Mouse (Mus musculus): ENCODE measurements around the gene Reep3. TPM values are rescaled to one million over a fixed set of nuclear protein-coding genes. Genes with fewer than 3 reads are reported as not detected.
A peak's percentile ranks its signal among the peaks of the same experiment; 100 is the strongest.

The Reep3 gene
- polyA plus RNA-seq, 1 experiment from 2014 or later = 31.7 TPM

GRCm38 (mm10) chr10:66992591-66992990 lies 104.2 kb downstream of the Reep3 start:
- Histone ChIP-seq H3K4me3 (no peak overlapping the region), H3K27me3 (ENCODE audit: low read depth, poor library complexity, severe bottlenecking) (no peaks in the 10 kb centered on the region), H3K4me1 (peaks cover 11% of the 10 kb centered on the region), H3K36me3 (no peaks in the 10 kb centered on the region), H3K9me3 (replicated peaks) (peaks cover 18% of the 10 kb centered on the region), H3K27ac (replicated peaks) (no peak overlapping the region)
- no peak for DNase-seq (ENCODE audit: low spot score)
- WGBS = 81% methylated on average over 5 of the region's 5 CpGs

- Histone ChIP-seq H3K27ac (replicated peaks) (no peak overlapping the region), H3K4me1 (peaks cover 11% of the 10 kb centered on the region), H3K9me3 (replicated peaks) (peaks cover 18% of the 10 kb centered on the region), H3K4me3 (no peak overlapping the region), H3K27me3 (ENCODE audit: low read depth, poor library complexity, severe bottlenecking) (no peaks in the 10 kb centered on the region), H3K36me3 (no peaks in the 10 kb centered on the region)
- no peak for DNase-seq (ENCODE audit: low spot score)
- WGBS = 88% methylated on average over 3 of the region's 3 CpGs
Measured at GRCm38 (mm10) chr10:66990506-66990905, 106.2 kb downstream of the Reep3 start.

GRCm38 (mm10) chr10:66983043-66983442 lies 113.7 kb downstream of the Reep3 start:
- 88% methylated on average over 5 of the region's 5 CpGs for WGBS
- no peaks in the 10 kb centered on the region for H3K9me3 ChIP-seq (replicated peaks)
- no peak for DNase-seq (ENCODE audit: low spot score)

GRCm38 (mm10) chr10:66978215-66978614 lies 118.5 kb downstream of the Reep3 start:
- H3K4me3 ChIP-seq = no peak overlapping the region

More at GRCm38 (mm10) chr10:66983043-66983442, 113.7 kb downstream of the Reep3 start:
- H3K27me3 ChIP-seq (ENCODE audit: low read depth, poor library complexity, severe bottlenecking) = no peaks in the 10 kb centered on the region
- no peaks in the 10 kb centered on the region for H3K36me3 ChIP-seq
- H3K4me1 ChIP-seq = no peaks in the 10 kb centered on the region
- no peak overlapping the region for H3K27ac ChIP-seq (replicated peaks)
- no peak overlapping the region for H3K4me3 ChIP-seq

GRCm38 (mm10) chr10:66977093-66977492 lies 119.7 kb downstream of the Reep3 start:
- H3K4me1 ChIP-seq = no peaks in the 10 kb centered on the region
- no peaks in the 10 kb centered on the region for H3K36me3 ChIP-seq
- no peak for DNase-seq (ENCODE audit: low spot score)
- 90% methylated on average over 3 of the region's 3 CpGs for WGBS
- H3K4me3 ChIP-seq = no peak overlapping the region
- no peak overlapping the region for H3K27ac ChIP-seq (replicated peaks)
- H3K27me3 ChIP-seq (ENCODE audit: low read depth, poor library complexity, severe bottlenecking) = no peaks in the 10 kb centered on the region
- no peaks in the 10 kb centered on the region for H3K9me3 ChIP-seq (replicated peaks)

More at GRCm38 (mm10) chr10:66978215-66978614, 118.5 kb downstream of the Reep3 start:
- no peaks in the 10 kb centered on the region for H3K36me3 ChIP-seq
- 80% methylated on average over 2 of the region's 2 CpGs for WGBS
- no peak for DNase-seq (ENCODE audit: low spot score)
- no peaks in the 10 kb centered on the region for H3K9me3 ChIP-seq (replicated peaks)
- no peaks in the 10 kb centered on the region for H3K4me1 ChIP-seq
- no peak overlapping the region for H3K27ac ChIP-seq (replicated peaks)
- H3K27me3 ChIP-seq (ENCODE audit: low read depth, poor library complexity, severe bottlenecking) = no peaks in the 10 kb centered on the region

- WGBS = 91% methylated on average over 1 of the region's 1 CpGs
Measured at GRCm38 (mm10) chr10:66975451-66975850, 121.3 kb downstream of the Reep3 start.

GRCm38 (mm10) chr10:66974417-66974816 lies 122.3 kb downstream of the Reep3 start:
- Histone ChIP-seq H3K4me1 (0 out of 2 replicates have a peak, but pooled peaks cover 3% of the 10 kb centered on the region), H3K27ac (replicated peaks) (no peak overlapping the region), H3K36me3 (no peaks in the 10 kb centered on the region), H3K9me3 (replicated peaks) (no peaks in the 10 kb centered on the region), H3K27me3 (ENCODE audit: low read depth, poor library complexity, severe bottlenecking) (no peaks in the 10 kb centered on the region), H3K4me3 (no peak overlapping the region)
- no peak for DNase-seq (ENCODE audit: low spot score)
- WGBS = 69% methylated on average over 4 of the region's 4 CpGs

More at GRCm38 (mm10) chr10:66975451-66975850, 121.3 kb downstream of the Reep3 start:
- no peak overlapping the region for H3K27ac ChIP-seq (replicated peaks)
- no peaks in the 10 kb centered on the region for H3K9me3 ChIP-seq (replicated peaks)
- no peaks in the 10 kb centered on the region for H3K36me3 ChIP-seq
- no peaks in the 10 kb centered on the region for H3K27me3 ChIP-seq (ENCODE audit: low read depth, poor library complexity, severe bottlenecking)
- no peak overlapping the region for H3K4me3 ChIP-seq
- no peak for DNase-seq (ENCODE audit: low spot score)
- H3K4me1 ChIP-seq = no peaks in the 10 kb centered on the region

GRCm38 (mm10) chr10:66973866-66974265 lies 122.9 kb downstream of the Reep3 start:
- Histone ChIP-seq H3K4me1 (peaks cover 4% of the 10 kb centered on the region), H3K27ac (replicated peaks) (no peak overlapping the region), H3K36me3 (no peaks in the 10 kb centered on the region), H3K4me3 (no peak overlapping the region), H3K27me3 (ENCODE audit: low read depth, poor library complexity, severe bottlenecking) (no peaks in the 10 kb centered on the region), H3K9me3 (replicated peaks) (no peaks in the 10 kb centered on the region)
- no peak for DNase-seq (ENCODE audit: low spot score)
- 87% methylated on average over 6 of the region's 6 CpGs for WGBS

- H3K4me3 ChIP-seq = no peak overlapping the region
- peaks cover 10% of the 10 kb centered on the region for H3K4me1 ChIP-seq
- no peaks in the 10 kb centered on the region for H3K27me3 ChIP-seq (ENCODE audit: low read depth, poor library complexity, severe bottlenecking)
- H3K9me3 ChIP-seq (replicated peaks) = no peaks in the 10 kb centered on the region
- no peak for DNase-seq (ENCODE audit: low spot score)
- no peak overlapping the region for H3K27ac ChIP-seq (replicated peaks)
- WGBS = 74% methylated on average over 2 of the region's 2 CpGs
- H3K36me3 ChIP-seq = no peaks in the 10 kb centered on the region
Measured at GRCm38 (mm10) chr10:66973274-66973673, 123.5 kb downstream of the Reep3 start.

GRCm38 (mm10) chr10:66970336-66971115 lies 126.2 kb downstream of the Reep3 start:
- Histone ChIP-seq H3K4me3 (no peak overlapping the region), H3K27me3 (ENCODE audit: low read depth, poor library complexity, severe bottlenecking) (no peaks in the 10 kb centered on the region), H3K36me3 (no peaks in the 10 kb centered on the region), H3K4me1 (peaks cover 17% of the 10 kb centered on the region), H3K9me3 (replicated peaks) (no peaks in the 10 kb centered on the region), H3K27ac (replicated peaks) (no peak overlapping the region)
- DNase-seq (ENCODE audit: low spot score) = no peak
- 93% methylated on average over 23 of the region's 23 CpGs for WGBS

GRCm38 (mm10) chr10:66969581-66969980 lies 127.2 kb downstream of the Reep3 start:
- Histone ChIP-seq H3K4me3 (no peak overlapping the region), H3K36me3 (no peaks in the 10 kb centered on the region), H3K27ac (replicated peaks) (no peak overlapping the region), H3K27me3 (ENCODE audit: low read depth, poor library complexity, severe bottlenecking) (no peaks in the 10 kb centered on the region), H3K9me3 (replicated peaks) (no peaks in the 10 kb centered on the region), H3K4me1 (peaks cover 17% of the 10 kb centered on the region)
- 58% methylated on average over 2 of the region's 2 CpGs for WGBS
- no peak for DNase-seq (ENCODE audit: low spot score)

- Histone ChIP-seq H3K36me3 (no peaks in the 10 kb centered on the region), H3K4me3 (no peak overlapping the region), H3K27me3 (ENCODE audit: low read depth, poor library complexity, severe bottlenecking) (no peaks in the 10 kb centered on the region), H3K4me1 (peaks cover 17% of the 10 kb centered on the region), H3K9me3 (replicated peaks) (no peaks in the 10 kb centered on the region), H3K27ac (replicated peaks) (peak overlapping the region; percentile 71)
- 79% methylated on average over 5 of the region's 5 CpGs for WGBS
- no peak for DNase-seq (ENCODE audit: low spot score)
Measured at GRCm38 (mm10) chr10:66969081-66969480, 127.7 kb downstream of the Reep3 start.

- no peaks in the 10 kb centered on the region for H3K27me3 ChIP-seq (ENCODE audit: low read depth, poor library complexity, severe bottlenecking)
- H3K27ac ChIP-seq (replicated peaks) = peak overlapping the region; percentile 71
- no peaks in the 10 kb centered on the region for H3K36me3 ChIP-seq
- peak; percentile 70 for DNase-seq (ENCODE audit: low spot score)
- H3K4me3 ChIP-seq = no peak overlapping the region
- whole genome bisulfite sequencing = 28% methylated on average over 4 of the region's 4 CpGs
- H3K9me3 ChIP-seq (replicated peaks) = no peaks in the 10 kb centered on the region
- H3K4me1 ChIP-seq = peaks cover 17% of the 10 kb centered on the region
Measured at GRCm38 (mm10) chr10:66968541-66968940, 128.2 kb downstream of the Reep3 start.

All from midbrain, embryonic 10.5 days (tissue).